Mouse (Mus musculus) left cerebral cortex, postnatal 25 days (tissue): ENCODE measurements at regions not wholly inside any gene's neighbourhood (a gene's known extent, or its start where the extent isn't known, plus 50 kb on each side); places are given as distances from the start of the nearest gene placed in this dataset.

ENCODE experiments used
- DNase-seq, 2 experiments: peaks; one replicate each; pipeline ENCODE4 v3.0.0; 2022; ENCODE audit warnings: low spot score in 2 of 2, mixed read lengths in 1 of 2
- intact Hi-C: fragments of 180-260 bp; cut with DNase I; formaldehyde crosslinking; loops from one replicate; pipeline ENCODE4 v1.15.1; 2025

GRCm38 (mm10) chr5:51156901-51157300 is 410.6 kb downstream of the Ppargc1a start:
- DNase-seq, result no peak
- intact Hi-C loops, result no loop called here

GRCm38 (mm10) chr5:51144842-51145241 is 422.7 kb downstream of the Ppargc1a start:
- DNase-seq, result no peak
- intact Hi-C loops, result no loop called here

- DNase-seq, result no peak
- intact Hi-C loops, result no loop called here
Measured at GRCm38 (mm10) chr5:51125091-51125490, 442.4 kb downstream of the Ppargc1a start.

- intact Hi-C loops, result no loop called here
- DNase-seq, result no peak
Measured at GRCm38 (mm10) chr5:51110006-51110405, 457.5 kb downstream of the Ppargc1a start.

GRCm38 (mm10) chr5:51108737-51109136 is 458.8 kb downstream of the Ppargc1a start:
- intact Hi-C loops, result no loop called here
- DNase-seq, result peak in 1 of 2 experiments; percentile 3

DNA sequence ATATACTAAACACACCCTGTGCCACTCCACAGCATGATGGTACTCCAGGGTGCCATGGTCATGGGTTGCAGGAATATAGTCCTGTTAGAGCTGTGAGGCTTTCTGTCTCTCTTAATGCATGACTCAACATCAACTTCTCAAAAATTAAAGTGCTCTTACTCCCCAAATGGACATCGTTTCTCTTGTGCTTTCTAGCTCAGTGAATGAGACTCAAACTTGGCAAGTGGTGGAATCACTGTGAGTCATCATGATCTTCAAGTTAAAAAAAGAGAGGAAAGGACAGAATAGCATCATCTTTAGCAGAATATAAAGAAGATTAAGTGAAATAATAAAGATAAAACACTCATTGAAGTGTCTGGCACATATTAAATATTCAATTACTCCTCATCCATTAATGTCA is 459.3 kb downstream of the Ppargc1a start:
- intact Hi-C loops, result no loop called here
- DNase-seq, result peak in 1 of 2 experiments; percentile 65

DNA sequence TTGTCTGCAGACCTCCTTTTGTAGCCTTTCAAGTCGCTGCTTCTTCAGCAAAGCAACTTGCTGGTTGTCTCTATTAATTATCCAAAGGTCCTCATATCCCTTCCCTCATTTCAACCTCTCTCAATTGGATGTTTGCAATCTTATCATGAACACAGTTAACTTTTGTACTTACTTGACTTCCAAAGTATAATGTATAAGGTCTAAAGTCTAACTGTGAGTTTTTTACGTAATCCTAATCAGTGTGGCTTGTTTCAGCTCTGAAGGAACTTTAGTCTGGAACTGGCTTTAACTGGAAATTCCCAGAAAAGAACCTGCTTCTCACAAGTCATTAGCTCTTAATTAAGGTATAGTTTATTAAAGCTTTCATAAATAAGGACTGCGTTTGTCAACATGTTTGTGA is 467.6 kb downstream of the Ppargc1a start:
- no peak for DNase-seq
- intact Hi-C loops, result no loop called here

DNA sequence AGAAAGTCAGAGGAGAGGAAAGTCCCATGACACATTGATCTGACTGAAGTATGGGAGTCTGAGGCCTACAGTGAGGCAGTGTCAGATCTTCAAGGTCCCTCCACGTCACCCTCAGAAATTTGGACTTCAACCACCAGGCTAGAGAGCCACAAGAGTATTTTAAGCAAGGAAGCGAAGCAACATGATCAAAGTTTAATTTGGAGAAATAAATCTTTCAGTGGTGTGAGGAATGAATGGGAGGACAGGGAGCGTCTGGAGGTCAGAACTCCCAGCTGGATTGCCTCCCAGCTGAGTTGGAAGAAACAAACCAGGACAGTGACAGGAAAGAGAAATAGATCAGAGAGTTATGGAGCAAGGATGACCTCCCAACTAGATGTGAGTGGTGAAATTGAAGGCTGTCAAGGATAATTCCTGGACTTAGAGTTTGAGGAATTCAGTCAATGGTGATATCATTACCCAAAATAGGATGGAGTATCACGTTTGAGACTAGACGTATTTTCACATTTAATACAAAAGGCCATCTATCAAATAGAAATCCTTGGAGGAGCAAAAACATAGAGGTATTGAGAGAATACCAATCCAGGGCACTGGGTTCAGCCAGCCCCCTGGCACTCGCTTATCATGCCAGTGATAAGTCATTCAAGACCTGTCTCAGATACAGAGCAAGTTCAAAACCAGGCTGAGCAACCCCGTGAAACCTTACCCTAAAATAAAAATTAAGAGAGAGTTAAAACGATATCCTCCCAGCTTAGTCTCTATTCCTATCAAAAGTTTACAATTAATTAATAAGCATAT is 494.7 kb downstream of the Ppargc1a start:
- intact Hi-C loops, result no loop called here
- DNase-seq, result no peak

- intact Hi-C loops, result no loop called here
- DNase-seq, result no peak
Measured at GRCm38 (mm10) chr5:51072146-51072545, 495.4 kb downstream of the Ppargc1a start.

DNA sequence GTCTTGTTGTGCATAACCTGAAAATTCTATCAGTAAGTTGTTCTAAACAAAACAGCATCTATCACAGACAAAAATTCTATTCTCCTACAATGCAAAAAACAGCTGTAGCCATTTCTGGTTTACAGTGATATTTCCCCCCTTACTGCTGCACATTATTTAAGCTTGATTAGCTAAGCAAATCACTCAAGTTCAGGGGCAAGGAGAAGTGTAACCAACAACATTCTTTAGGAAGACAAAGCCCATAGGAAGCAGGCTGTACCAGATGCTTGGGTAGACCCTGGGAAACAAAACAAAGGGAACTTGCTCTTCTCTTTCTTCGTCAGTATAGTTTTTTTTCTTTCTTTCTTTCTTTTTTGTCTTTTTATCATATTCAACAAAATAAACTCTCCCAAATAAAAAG is 497.9 kb downstream of the Ppargc1a start:
- DNase-seq, result no peak
- intact Hi-C loops, result no loop called here

DNA sequence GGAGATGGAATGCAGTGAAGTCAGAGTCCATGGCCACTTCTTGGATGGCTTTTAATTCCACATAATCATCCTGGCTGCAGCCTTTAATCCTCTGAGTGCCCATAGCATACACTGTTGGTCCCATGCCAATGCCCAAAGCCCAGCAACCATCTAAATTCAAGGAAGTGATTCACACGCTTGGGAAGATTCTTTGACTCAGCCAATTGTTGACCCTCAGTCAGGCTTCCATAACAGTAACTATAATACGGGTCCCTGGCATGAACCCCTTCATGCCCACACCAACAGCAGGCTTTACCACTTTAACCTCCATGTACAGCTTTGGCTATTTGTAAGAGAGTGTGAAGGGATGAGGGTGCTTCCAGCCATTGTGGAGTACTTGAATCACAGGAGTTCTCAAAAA is 521.7 kb downstream of the Ppargc1a start:
- DNase-seq, result no peak
- intact Hi-C loops, result no loop called here

GRCm38 (mm10) chr5:51041541-51042217 is 525.8 kb downstream of the Ppargc1a start:
- intact Hi-C loops, result no loop called here
- DNase-seq, result no peak

DNA sequence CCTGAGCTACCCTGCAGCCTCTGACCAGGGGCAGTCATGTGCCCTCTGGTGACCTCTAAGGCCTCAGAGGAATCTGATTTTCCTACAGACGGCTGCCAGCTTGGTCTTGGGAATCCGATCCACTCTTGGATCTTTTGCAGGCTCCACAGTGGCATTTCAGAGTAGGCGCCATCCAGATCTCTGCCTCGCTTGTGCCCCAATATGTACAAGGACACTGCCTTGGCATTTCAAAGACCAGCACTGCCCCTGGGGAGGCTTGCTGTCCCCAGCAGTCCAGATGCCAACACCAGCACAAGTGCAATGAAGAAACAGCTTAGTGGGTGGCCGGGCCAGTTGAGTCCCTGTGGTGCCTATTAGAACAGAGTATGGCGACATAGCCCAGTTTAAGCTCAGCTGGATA is 526.6 kb downstream of the Ppargc1a start:
- intact Hi-C loops, result no loop called here
- DNase-seq, result no peak

GRCm38 (mm10) chr5:51040463-51040862 is 527.1 kb downstream of the Ppargc1a start:
- intact Hi-C loops, result no loop called here
- peak in 1 of 2 experiments; percentile 2 for DNase-seq

DNA sequence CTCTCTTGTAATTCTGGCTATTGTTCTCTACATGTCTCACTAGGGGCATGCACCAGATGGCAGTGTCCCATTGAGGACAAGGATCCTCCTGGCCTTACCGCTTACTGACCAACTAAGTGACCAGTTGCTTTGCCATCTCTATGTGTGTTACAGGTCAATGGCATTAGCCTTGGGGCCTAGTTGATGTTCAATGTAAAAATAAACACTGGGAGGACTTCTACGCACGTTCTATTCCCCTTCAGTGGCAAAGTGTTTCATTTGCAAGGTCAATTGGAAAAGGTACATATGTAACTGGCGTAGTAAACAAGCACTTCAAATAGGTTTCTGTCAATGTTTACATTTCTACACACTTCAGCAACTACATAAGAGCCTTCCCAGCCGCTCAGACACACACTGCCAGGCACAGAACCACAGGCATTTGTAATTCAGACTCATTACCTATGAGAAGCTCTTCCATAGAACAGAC is 527.8 kb downstream of the Ppargc1a start:
- intact Hi-C loops, result no loop called here
- DNase-seq, result no peak

DNA sequence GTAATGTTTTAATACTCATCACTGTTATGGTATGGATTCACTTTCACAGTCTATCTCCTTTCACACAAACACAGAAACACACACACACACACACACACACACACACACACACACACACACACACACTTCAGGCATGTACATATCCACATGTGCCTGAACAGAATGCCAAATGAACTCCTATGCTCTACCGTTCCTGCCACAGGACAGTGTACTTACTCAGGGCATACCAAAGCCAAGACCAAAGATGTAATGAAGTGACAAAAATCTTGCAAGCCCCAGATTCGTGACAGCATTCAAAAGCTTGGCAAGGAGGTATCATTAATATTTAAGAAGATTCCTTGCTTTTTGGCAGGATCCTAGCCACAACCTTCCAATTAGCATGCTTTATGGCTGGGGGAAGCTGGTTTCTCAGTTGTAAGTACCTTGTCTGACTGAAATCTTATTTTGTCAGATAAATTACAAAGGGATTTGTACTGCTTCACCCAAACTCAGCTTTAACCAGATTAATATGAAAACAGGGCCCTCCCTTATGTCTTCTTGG is 531.0 kb downstream of the Ppargc1a start:
- no peak for DNase-seq
- intact Hi-C loops, result no loop called here

DNA sequence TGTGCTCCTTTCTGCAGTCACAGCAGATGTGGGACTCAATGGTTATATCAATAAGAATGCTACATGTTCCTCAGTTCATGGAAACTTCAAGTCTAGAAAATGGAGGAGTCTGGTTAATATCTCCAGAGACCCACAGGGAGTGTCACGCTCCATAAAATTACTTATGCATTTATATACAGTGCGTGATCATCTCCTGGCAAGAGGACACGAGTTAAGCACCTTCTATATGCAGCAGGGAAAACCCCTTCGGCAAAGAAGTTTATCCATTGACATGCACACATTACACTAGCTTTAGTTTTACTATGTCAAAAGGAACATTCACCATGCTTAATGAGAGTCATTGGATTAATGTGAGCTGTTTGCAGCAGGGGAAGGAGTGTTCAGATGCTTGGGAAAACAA is 538.6 kb downstream of the Ppargc1a start:
- DNase-seq, result no peak
- intact Hi-C loops, result no loop called here

- intact Hi-C loops, result no loop called here
- peak in 1 of 2 experiments; percentile 45 for DNase-seq
Measured at GRCm38 (mm10) chr5:50990822-50991537, 576.5 kb downstream of the Ppargc1a start.
